Mouse (Mus musculus) B cell, adult 62 days (primary cell): ENCODE data around the gene Olfr1049. TPM values are rescaled to one million over a fixed set of nuclear protein-coding genes. Genes with fewer than 3 reads are reported as not detected.

Experiments used
- total RNA-seq: library from RNA; stranded (reverse); gene quantifications from 4 replicates; pipeline ENCODE4 v1.2.4, GENCODE M21; 2023

The Olfr1049 gene
- not detected in 4 replicates for total RNA-seq

GRCm38 (mm10) chr2:86258228-86258627, at the start of gene Olfr1049:
TSS of gene Olfr1049 (minus strand) at chr2:86258328.

GRCm38 (mm10) chr2:86292155-86292554, 34.0 kb upstream of the Olfr1049 start, which contains the start of gene Olfr1052:
TSS of gene Olfr1052 (plus strand) at chr2:86292455.

GRCm38 (mm10) chr2:86278988-86279387, 20.9 kb upstream of the Olfr1049 start, which contains the start of gene Olfr1051:
TSS of gene Olfr1051 (minus strand) at chr2:86279088.

GRCm38 (mm10) chr2:86240189-86240588, 17.9 kb downstream of the Olfr1049 start, which contains the start of gene Olfr1048:
TSS of gene Olfr1048 (minus strand) at chr2:86240289.

GRCm38 (mm10) chr2:86231301-86231700, 26.8 kb downstream of the Olfr1049 start, which contains the start of gene Olfr1047:
TSS of gene Olfr1047 (minus strand) at chr2:86231401.

GRCm38 (mm10) chr2:86219214-86219613, 38.9 kb downstream of the Olfr1049 start, which contains the start of gene Olfr1046:
TSS of gene Olfr1046 (minus strand) at chr2:86219314.

Other genes starting within 250 kb of the Olfr1049 start
- gene Olfr1033, start 237.7 kb downstream of the Olfr1049 start, total RNA-seq = not detected in 4 replicates
- gene Olfr1034, start 212.5 kb downstream of the Olfr1049 start, total RNA-seq = not detected in 4 replicates
- not detected in 4 replicates for gene Olfr1036, start 184.3 kb downstream of the Olfr1049 start, total RNA-seq
- gene Olfr1037, start 170.9 kb downstream of the Olfr1049 start, total RNA-seq = not detected in 4 replicates
- not detected in 4 replicates for gene Olfr1039, start 122.4 kb downstream of the Olfr1049 start, total RNA-seq
- not detected in 4 replicates for gene Olfr1040, start 111.6 kb downstream of the Olfr1049 start, total RNA-seq
- not detected in 4 replicates for gene Olfr1042, start 96.5 kb downstream of the Olfr1049 start, total RNA-seq
- not detected in 4 replicates for gene Olfr1043, start 90.8 kb downstream of the Olfr1049 start, total RNA-seq
- not detected in 4 replicates for gene Olfr1044, start 80.5 kb downstream of the Olfr1049 start, total RNA-seq
- gene Olfr52, start 72.6 kb downstream of the Olfr1049 start, total RNA-seq = not detected in 4 replicates
- not detected in 4 replicates for gene Olfr1045, start 55.3 kb downstream of the Olfr1049 start, total RNA-seq
- not detected in 4 replicates for gene Olfr1046, start 39.0 kb downstream of the Olfr1049 start, total RNA-seq
- not detected in 4 replicates for gene Olfr1047, start 26.9 kb downstream of the Olfr1049 start, total RNA-seq
- gene Olfr1048, start 18.0 kb downstream of the Olfr1049 start, total RNA-seq = not detected in 4 replicates
- not detected in 4 replicates for gene Olfr1051, start 20.8 kb upstream of the Olfr1049 start, total RNA-seq
- gene Olfr1052, start 34.1 kb upstream of the Olfr1049 start, total RNA-seq = not detected in 4 replicates
- not detected in 4 replicates for gene Olfr1053, start 57.0 kb upstream of the Olfr1049 start, total RNA-seq
- gene Olfr1054, start 77.1 kb upstream of the Olfr1049 start, total RNA-seq = not detected in 4 replicates
- not detected in 4 replicates for gene Olfr1055, start 92.0 kb upstream of the Olfr1049 start, total RNA-seq
- not detected in 4 replicates for gene Olfr1056, start 104.1 kb upstream of the Olfr1049 start, total RNA-seq
- not detected in 4 replicates for gene Olfr1057, start 120.1 kb upstream of the Olfr1049 start, total RNA-seq
- not detected in 4 replicates for gene Olfr1058, start 130.2 kb upstream of the Olfr1049 start, total RNA-seq
- not detected in 4 replicates for gene Olfr1061, start 155.7 kb upstream of the Olfr1049 start, total RNA-seq
- gene Olfr1062, start 168.4 kb upstream of the Olfr1049 start, total RNA-seq = not detected in 4 replicates
- not detected in 4 replicates for gene Olfr1065, start 192.3 kb upstream of the Olfr1049 start, total RNA-seq
- gene Olfr1066, start 197.9 kb upstream of the Olfr1049 start, total RNA-seq = not detected in 4 replicates
- gene Olfr228, start 229.1 kb upstream of the Olfr1049 start, total RNA-seq = not detected in 4 replicates